Mouse (Mus musculus) limb, embryonic 14.5 days (tissue): ENCODE measurements around the gene Uba1. TPM values are rescaled to one million over a fixed set of nuclear protein-coding genes. Genes with fewer than 3 reads are reported as not detected.
A peak's percentile ranks its signal among the peaks of the same experiment; 100 is the strongest.
"Not testable (repeated sequence)": the region's sequence is repeated elsewhere in the genome, so short reads cannot be mapped to it uniquely, and the experiment has no call there.

Source experiments
- ATAC-seq: fragments of 200-750 bp; cut with Nextera tagmentation; 2 replicates; pipeline ENCODE4 v1.8.0; 2017; ENCODE audit warnings: low read depth, moderate number of reproducible peaks, moderate TSS enrichment; ENCODE audit not compliant: low FRiP score
- DNase-seq: peaks from one replicate; pipeline ENCODE4 v3.0.0-alpha.2; 2015; ENCODE audit warnings: low spot score
- H3K27ac ChIP-seq: fragments of 300-500 bp; sonication (generic); replicated peaks from 2 replicates; pipeline ENCODE4 v1.5.1; 2014; ENCODE audit warnings: low read depth, mild to moderate bottlenecking, low read length, moderate library complexity, mixed read lengths
- H3K27me3 ChIP-seq: fragments of 300-500 bp; sonication (generic); 2 replicates; pipeline ENCODE4 v1.6.1; 2014; ENCODE audit warnings: low read length, mixed read lengths; ENCODE audit not compliant: control insufficient read depth, insufficient read depth
- H3K36me3 ChIP-seq: fragments of 300-500 bp; sonication (generic); 2 replicates; pipeline ENCODE4 v1.6.1; 2014; ENCODE audit warnings: mild to moderate bottlenecking, low read length, moderate library complexity, mixed read lengths; ENCODE audit not compliant: control insufficient read depth, insufficient read depth
- H3K4me1 ChIP-seq: fragments of 300-500 bp; sonication (generic); 2 replicates; pipeline ENCODE4 v1.6.1; 2014; ENCODE audit warnings: antibody characterized with exemption, low read length, mixed read lengths; ENCODE audit not compliant: control insufficient read depth, insufficient read depth
- H3K4me2 ChIP-seq: fragments of 300-500 bp; sonication (generic); replicated peaks from 2 replicates; pipeline ENCODE4 v1.6.1; 2014; ENCODE audit warnings: low read depth, mild to moderate bottlenecking, low read length, moderate library complexity; ENCODE audit not compliant: severe bottlenecking
- H3K4me3 ChIP-seq: fragments of 300-500 bp; sonication (generic); replicated peaks from 2 replicates; pipeline ENCODE4 v1.5.1; 2014; ENCODE audit warnings: low read length
- H3K9ac ChIP-seq: fragments of 300-500 bp; sonication (generic); 2 replicates; pipeline ENCODE4 v1.6.1; 2014; ENCODE audit warnings: mild to moderate bottlenecking, low read depth, low read length, moderate library complexity; ENCODE audit not compliant: severe bottlenecking
- H3K9me3 ChIP-seq: fragments of 300-500 bp; sonication (generic); 2 replicates; pipeline ENCODE4 v1.6.1; 2016; ENCODE audit warnings: low read length; ENCODE audit not compliant: control insufficient read depth
- POLR2A ChIP-seq: fragments of 200-500 bp; IDR thresholded peaks from 2 replicates; pipeline ENCODE4 v1.8.0; 2012; ENCODE audit warnings: inconsistent platforms, mild to moderate bottlenecking, moderate library complexity, borderline replicate concordance; ENCODE audit not compliant: insufficient read depth, insufficient read length; ENCODE audit errors: extremely low read depth
- WGBS: fragments of 180-500 bp; shearing (Covaris S2); extraction: QIAGEN DNeasy Blood & Tissue Kit; methylation state at CpG from one replicate; pipeline ENCODE4 v1.1.7; 2014; 5-methylcytosine and 5-hydroxymethylcytosine counted together
- polyA plus RNA-seq, 2 experiments: library from polyadenylated mRNA; depleted of rRNA in 1 of 2; stranded (reverse) in 1 of 2; unstranded in 1 of 2; fragments of >200 nt; fragmentation: Nextera tagmentation in 1 of 2; extraction: Ambion mirVana in 1 of 2; gene quantifications; 2 replicates each; pipeline versions ENCODE4 v1.2.1 to v1.2.3; 2012 to 2014

Gene Uba1
- polyA plus RNA-seq, 2 experiments = 181 to 246 TPM

DNA sequence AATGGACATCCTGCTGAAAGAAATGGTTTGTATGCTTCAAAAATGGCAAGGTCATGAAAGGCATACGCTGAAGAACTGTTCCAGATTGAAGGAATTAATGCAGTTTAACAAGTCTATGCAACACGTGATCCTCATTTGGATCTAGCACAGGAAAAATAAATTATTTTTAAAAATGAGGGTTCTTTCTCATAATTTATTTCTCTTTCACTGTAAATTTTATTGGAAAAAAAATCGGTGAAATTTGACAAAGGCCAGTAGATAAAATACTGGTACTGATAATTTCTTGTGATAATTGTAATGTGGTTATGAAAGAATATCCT lies 46.9 kb downstream of the Uba1 start:
- no peak for ATAC-seq
- Histone ChIP-seq H3K27ac (peak overlapping the region; percentile 92; the same call in 1 of the 2 replicates), H3K4me3 (peak overlapping the region; percentile 55), H3K9ac (peak overlapping the region; percentile 65; the same call in 1 of the 2 replicates), H3K4me2 (peak overlapping the region; percentile 43), H3K27me3 (no peaks in the 10 kb centered on the region), H3K9me3 (no peaks in the 10 kb centered on the region), H3K4me1 (no peaks in the 10 kb centered on the region), H3K36me3 (no peaks in the 10 kb centered on the region)
- TF ChIP-seq POLR2A = no peak
- DNase-seq = no peak
- WGBS = 21% methylated on average over 3 of the region's 3 CpGs

DNA sequence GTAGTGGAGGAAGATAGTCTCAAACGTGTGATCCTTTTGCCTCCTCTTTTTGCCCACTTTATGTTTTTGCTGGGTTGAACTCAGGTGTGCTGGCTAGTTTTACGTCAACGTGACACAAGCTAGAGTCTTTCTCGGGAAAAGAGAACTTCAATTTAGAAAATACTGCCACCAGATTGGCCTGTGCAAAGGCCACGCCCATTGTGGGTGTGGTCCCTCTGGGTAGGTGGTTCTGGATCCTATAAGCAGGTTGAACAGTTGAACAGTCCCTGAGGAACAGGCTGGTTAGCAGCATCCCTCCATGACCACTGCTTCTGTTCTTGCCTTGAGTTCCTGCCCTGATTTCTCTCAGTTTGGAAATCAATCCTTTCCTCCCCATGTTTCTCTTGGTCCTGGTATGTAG lies 70.6 kb downstream of the Uba1 start:
- 73% methylated on average over 5 of the region's 5 CpGs for WGBS
- ATAC-seq = no peak
- TF ChIP-seq POLR2A = no peak

GRCm38 (mm10) chrX:20730048-20730447 lies 71.9 kb downstream of the Uba1 start:
- H3K4me2 ChIP-seq, H3K27me3 ChIP-seq, H3K9ac ChIP-seq, H3K4me3 ChIP-seq, ATAC-seq, H3K27ac ChIP-seq, H3K9me3 ChIP-seq, H3K4me1 ChIP-seq, DNase-seq, H3K36me3 ChIP-seq: not testable (repeated sequence)
- WGBS = 52% methylated on average over 10 of the region's 10 CpGs

More for the DNA sequence above, 70.6 kb downstream of the Uba1 start:
- Histone ChIP-seq H3K9me3 (no peaks in the 10 kb centered on the region), H3K9ac (no peak overlapping the region), H3K36me3 (no peaks in the 10 kb centered on the region), H3K27me3 (no peaks in the 10 kb centered on the region), H3K4me1 (no peaks in the 10 kb centered on the region), H3K4me3 (no peak overlapping the region), H3K27ac (no peak overlapping the region), H3K4me2 (no peak overlapping the region)
- no peak for DNase-seq

Other genes starting within 250 kb of the Uba1 start
- gene Jade3, start 232.6 kb upstream of the Uba1 start, polyA plus RNA-seq (2012; rRNA removed) = 3.3 and 4.3 TPM in 2 replicates
- gene Jade3, start 232.6 kb upstream of the Uba1 start, polyA plus RNA-seq (2014; fragmentation: Nextera tagmentation; extraction: Ambion mirVana) = 6.2 and 7.3 TPM in 2 replicates
- 0.20 TPM in 1 of 2 replicates, not detected in the other for gene Rgn, start 108.5 kb upstream of the Uba1 start, polyA plus RNA-seq (2012; rRNA removed)
- 0.26 and 0.36 TPM in 2 replicates for gene Rgn, start 108.5 kb upstream of the Uba1 start, polyA plus RNA-seq (2014; fragmentation: Nextera tagmentation; extraction: Ambion mirVana)
- gene Rbm10, start 40.8 kb upstream of the Uba1 start, polyA plus RNA-seq (2012; rRNA removed) = 73.6 and 86.5 TPM in 2 replicates
- 51.7 and 56.8 TPM in 2 replicates for gene Rbm10, start 40.8 kb upstream of the Uba1 start, polyA plus RNA-seq (2014; fragmentation: Nextera tagmentation; extraction: Ambion mirVana)
- 133 and 173 TPM in 2 replicates for gene Ndufb11, start 40.7 kb upstream of the Uba1 start, polyA plus RNA-seq (2012; rRNA removed)
- gene Ndufb11, start 40.7 kb upstream of the Uba1 start, polyA plus RNA-seq (2014; fragmentation: Nextera tagmentation; extraction: Ambion mirVana) = 249 and 262 TPM in 2 replicates
- gene Cdk16, start 29.6 kb downstream of the Uba1 start, polyA plus RNA-seq (2012; rRNA removed) = 256 and 298 TPM in 2 replicates
- gene Cdk16, start 29.6 kb downstream of the Uba1 start, polyA plus RNA-seq (2014; fragmentation: Nextera tagmentation; extraction: Ambion mirVana) = 102 and 109 TPM in 2 replicates
- gene Usp11, start 45.6 kb downstream of the Uba1 start, polyA plus RNA-seq (2012; rRNA removed) = 78.3 and 87.0 TPM in 2 replicates
- gene Usp11, start 45.6 kb downstream of the Uba1 start, polyA plus RNA-seq (2014; fragmentation: Nextera tagmentation; extraction: Ambion mirVana) = 43.5 and 49.7 TPM in 2 replicates
- gene Araf, start 139.5 kb downstream of the Uba1 start, polyA plus RNA-seq (2012; rRNA removed) = 196 and 236 TPM in 2 replicates
- gene Araf, start 139.5 kb downstream of the Uba1 start, polyA plus RNA-seq (2014; fragmentation: Nextera tagmentation; extraction: Ambion mirVana) = 87.1 and 97.1 TPM in 2 replicates
- 37.2 and 40.5 TPM in 2 replicates for gene Timp1, start 211.8 kb downstream of the Uba1 start, polyA plus RNA-seq (2012; rRNA removed)
- gene Timp1, start 211.8 kb downstream of the Uba1 start, polyA plus RNA-seq (2014; fragmentation: Nextera tagmentation; extraction: Ambion mirVana) = 38.1 and 39.1 TPM in 2 replicates